Mouse (Mus musculus): ENCODE results near the gene Metrnl. TPM values are rescaled to one million over a fixed set of nuclear protein-coding genes. Genes with fewer than 3 reads are reported as not detected.
A peak's percentile ranks its signal among the peaks of the same experiment; 100 is the strongest.

The Metrnl gene
- polyA plus RNA-seq, 1 experiment from 2014 or later = 5.5 TPM

- no peak overlapping the region for H3K27ac ChIP-seq (replicated peaks; ENCODE audit: low read depth, low read length)
- no peak overlapping the region for H3K9ac ChIP-seq (ENCODE audit: low read length)
- H3K4me3 ChIP-seq (ENCODE audit: low read depth, low read length) = no peak overlapping the region
- DNase-seq (ENCODE audit: low spot score) (no peak), ATAC-seq (ENCODE audit: insufficient number of reproducible peaks, low FRiP score, low TSS enrichment, low read depth) (no peak; the same call in 1 of the 2 replicates)
- H3K4me2 ChIP-seq (ENCODE audit: low read depth, severe bottlenecking) = no peak overlapping the region
- H3K27me3 ChIP-seq (ENCODE audit: control insufficient read depth, insufficient read depth, low read length) = no peaks in the 10 kb centered on the region
- 83% methylated on average over 5 of the region's 5 CpGs for WGBS
- no peaks in the 10 kb centered on the region for H3K4me1 ChIP-seq (ENCODE audit: control insufficient read depth, insufficient read depth, low read length)
- H3K9me3 ChIP-seq (ENCODE audit: control insufficient read depth, low read length) = no peaks in the 10 kb centered on the region
- H3K36me3 ChIP-seq (ENCODE audit: control insufficient read depth, insufficient read depth, low read length) = no peaks in the 10 kb centered on the region
Observed at GRCm38 (mm10) chr11:121695304-121696064, 5.9 kb upstream of the Metrnl start.

DNA sequence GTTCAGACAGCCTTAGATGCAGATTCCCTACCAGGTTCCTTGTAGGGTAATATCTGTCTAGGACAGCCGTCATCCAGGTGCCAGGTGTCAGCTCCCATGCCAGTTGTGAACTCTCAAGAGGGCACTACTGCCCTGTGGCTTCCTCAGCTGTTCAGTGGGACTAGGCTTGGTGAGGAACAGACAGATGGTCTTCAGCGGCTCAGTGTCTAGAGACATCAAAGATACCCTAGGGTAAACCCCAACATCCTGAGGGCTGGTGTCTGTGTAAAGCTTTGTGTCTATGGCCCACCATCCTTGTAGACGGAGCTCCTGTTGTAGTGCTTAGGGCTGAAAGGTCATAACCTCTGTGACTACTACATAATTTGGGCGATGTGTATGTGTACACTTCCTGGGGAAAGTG, 4.1 kb upstream of the Metrnl start:
- DNase-seq (ENCODE audit: low spot score) (no peak), ATAC-seq (ENCODE audit: insufficient number of reproducible peaks, low FRiP score, low TSS enrichment, low read depth) (no peak)
- no peaks in the 10 kb centered on the region for H3K36me3 ChIP-seq (ENCODE audit: control insufficient read depth, insufficient read depth, low read length)
- H3K4me3 ChIP-seq (ENCODE audit: low read depth, low read length) = no peak overlapping the region
- H3K27me3 ChIP-seq (ENCODE audit: control insufficient read depth, insufficient read depth, low read length) = no peaks in the 10 kb centered on the region
- no peaks in the 10 kb centered on the region for H3K4me1 ChIP-seq (ENCODE audit: control insufficient read depth, insufficient read depth, low read length)
- H3K9me3 ChIP-seq (ENCODE audit: control insufficient read depth, low read length) = no peaks in the 10 kb centered on the region
- WGBS = 82% methylated on average over 4 of the region's 4 CpGs
- no peak overlapping the region for H3K4me2 ChIP-seq (ENCODE audit: low read depth, severe bottlenecking)
- H3K27ac ChIP-seq (replicated peaks; ENCODE audit: low read depth, low read length) = no peak overlapping the region
- no peak overlapping the region for H3K9ac ChIP-seq (ENCODE audit: low read length)

DNA sequence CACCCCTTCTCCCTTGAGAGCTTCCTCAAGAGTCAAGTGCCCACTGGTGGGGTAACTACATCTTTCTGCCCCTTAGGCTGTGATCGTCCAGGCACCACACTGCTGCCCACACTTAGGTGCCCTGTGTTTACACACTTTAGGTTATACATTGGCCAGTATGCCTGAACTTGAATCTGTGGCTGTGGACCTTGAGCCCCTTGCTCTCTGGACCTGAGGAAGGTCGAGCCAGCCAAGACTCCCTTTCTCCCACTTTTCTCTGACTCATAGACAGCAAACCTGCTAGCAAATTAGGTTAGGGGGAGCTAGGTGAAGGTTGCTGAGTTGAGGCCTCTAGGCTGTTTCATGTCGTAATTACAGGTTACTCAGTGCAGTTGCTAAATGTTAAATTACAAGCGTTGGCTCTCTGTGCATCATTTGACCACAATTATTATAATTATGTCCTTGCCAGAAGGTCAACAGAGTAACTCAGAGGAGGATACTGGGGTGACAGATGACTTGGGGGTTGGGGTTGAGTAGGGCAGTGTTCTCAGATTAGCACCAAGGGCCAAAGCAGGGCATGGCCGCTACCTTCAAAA, 2.9 kb upstream of the Metrnl start:
- peaks cover 10% of the 10 kb centered on the region for H3K27me3 ChIP-seq (ENCODE audit: control insufficient read depth, insufficient read depth, low read length)
- H3K4me3 ChIP-seq (ENCODE audit: low read depth, low read length) = no peak overlapping the region
- no peaks in the 10 kb centered on the region for H3K9me3 ChIP-seq (ENCODE audit: control insufficient read depth, low read length)
- DNase-seq (ENCODE audit: low spot score) (no peak), ATAC-seq (ENCODE audit: insufficient number of reproducible peaks, low FRiP score, low TSS enrichment, low read depth) (no peak)
- no peak overlapping the region for H3K4me2 ChIP-seq (ENCODE audit: low read depth, severe bottlenecking)
- H3K4me1 ChIP-seq (ENCODE audit: control insufficient read depth, insufficient read depth, low read length) = peaks cover 3% of the 10 kb centered on the region; the same call in 1 of the 2 replicates
- no peak overlapping the region for H3K9ac ChIP-seq (ENCODE audit: low read length)
- 84% methylated on average over 5 of the region's 5 CpGs for WGBS
- no peaks in the 10 kb centered on the region for H3K36me3 ChIP-seq (ENCODE audit: control insufficient read depth, insufficient read depth, low read length)
- H3K27ac ChIP-seq (replicated peaks; ENCODE audit: low read depth, low read length) = no peak overlapping the region

GRCm38 (mm10) chr11:121702111-121702894, 959 bp downstream of the Metrnl start:
- Histone ChIP-seq H3K27ac (replicated peaks; ENCODE audit: low read depth, low read length) (0 out of 2 replicates have a peak overlapping the region, but pooled peaks have one; percentile 14), H3K36me3 (ENCODE audit: control insufficient read depth, insufficient read depth, low read length) (no peaks in the 10 kb centered on the region), H3K9ac (ENCODE audit: low read length) (peak overlapping the region; percentile 65), H3K9me3 (ENCODE audit: control insufficient read depth, low read length) (no peaks in the 10 kb centered on the region), H3K27me3 (ENCODE audit: control insufficient read depth, insufficient read depth, low read length) (peaks cover 22% of the 10 kb centered on the region), H3K4me2 (ENCODE audit: low read depth, severe bottlenecking) (peak overlapping the region; percentile 97), H3K4me1 (ENCODE audit: control insufficient read depth, insufficient read depth, low read length) (peaks cover 14% of the 10 kb centered on the region; the same call in 1 of the 2 replicates), H3K4me3 (ENCODE audit: low read depth, low read length) (peak overlapping the region; percentile 62)
- WGBS = under 1% methylated on average over 65 of the region's 69 CpGs
- peak; percentile 80 for ATAC-seq (ENCODE audit: insufficient number of reproducible peaks, low FRiP score, low TSS enrichment, low read depth)
- DNase-seq (ENCODE audit: low spot score) = peak; percentile 85

GRCm38 (mm10) chr11:121702895-121703618, 1.7 kb downstream of the Metrnl start:
- DNase-seq (ENCODE audit: low spot score) = peak; percentile 56
- Histone ChIP-seq H3K36me3 (ENCODE audit: control insufficient read depth, insufficient read depth, low read length) (no peaks in the 10 kb centered on the region), H3K4me2 (ENCODE audit: low read depth, severe bottlenecking) (peak overlapping the region; percentile 97), H3K9me3 (ENCODE audit: control insufficient read depth, low read length) (no peaks in the 10 kb centered on the region), H3K4me1 (ENCODE audit: control insufficient read depth, insufficient read depth, low read length) (peaks cover 14% of the 10 kb centered on the region; the same call in 1 of the 2 replicates), H3K4me3 (ENCODE audit: low read depth, low read length) (peak overlapping the region; percentile 62), H3K27me3 (ENCODE audit: control insufficient read depth, insufficient read depth, low read length) (peaks cover 22% of the 10 kb centered on the region), H3K27ac (replicated peaks; ENCODE audit: low read depth, low read length) (no peak overlapping the region), H3K9ac (ENCODE audit: low read length) (peak overlapping the region; percentile 65)
- no peak for ATAC-seq (ENCODE audit: insufficient number of reproducible peaks, low FRiP score, low TSS enrichment, low read depth)
- WGBS = 1% methylated on average over 40 of the region's 40 CpGs

- Histone ChIP-seq H3K9ac (ENCODE audit: low read length) (peak overlapping the region; percentile 27; the same call in 1 of the 2 replicates), H3K4me2 (ENCODE audit: low read depth, severe bottlenecking) (peak overlapping the region; percentile 97), H3K27ac (replicated peaks; ENCODE audit: low read depth, low read length) (no peak overlapping the region), H3K4me1 (ENCODE audit: control insufficient read depth, insufficient read depth, low read length) (peaks cover 14% of the 10 kb centered on the region; the same call in 1 of the 2 replicates), H3K27me3 (ENCODE audit: control insufficient read depth, insufficient read depth, low read length) (peaks cover 22% of the 10 kb centered on the region), H3K36me3 (ENCODE audit: control insufficient read depth, insufficient read depth, low read length) (no peaks in the 10 kb centered on the region), H3K4me3 (ENCODE audit: low read depth, low read length) (peak overlapping the region; percentile 62), H3K9me3 (ENCODE audit: control insufficient read depth, low read length) (no peaks in the 10 kb centered on the region)
- DNase-seq (ENCODE audit: low spot score) = peak; percentile 31
- 13% methylated on average over 16 of the region's 16 CpGs for WGBS
- no peak for ATAC-seq (ENCODE audit: insufficient number of reproducible peaks, low FRiP score, low TSS enrichment, low read depth)
Observed at GRCm38 (mm10) chr11:121703619-121704215, 2.4 kb downstream of the Metrnl start.

DNA sequence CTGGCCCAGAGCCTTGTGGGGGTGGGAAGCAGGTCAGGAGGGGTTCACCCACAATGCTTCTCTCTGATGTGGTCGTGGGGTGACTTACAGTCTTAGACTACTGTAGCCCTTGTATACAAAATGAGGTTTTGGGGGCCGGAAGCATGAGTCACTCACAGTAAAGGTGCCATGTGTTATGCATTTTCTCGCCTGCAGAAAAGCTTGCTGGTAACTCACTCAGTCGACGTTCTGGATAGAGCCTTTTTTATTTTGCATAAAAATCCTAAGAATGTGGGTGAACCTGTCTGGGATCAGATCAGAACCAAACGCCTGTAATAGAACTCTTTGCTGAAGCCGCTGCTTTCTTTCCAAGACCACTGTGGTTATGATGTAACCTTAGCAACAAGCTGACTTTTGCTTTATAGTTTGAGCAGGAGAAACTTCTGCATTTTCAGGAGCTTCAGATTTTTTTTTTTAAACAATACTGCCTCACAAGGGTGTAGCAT, 5.2 kb downstream of the Metrnl start:
- WGBS = 21% methylated on average over 7 of the region's 7 CpGs

More for the DNA sequence above, 5.2 kb downstream of the Metrnl start:
- H3K36me3 ChIP-seq (ENCODE audit: control insufficient read depth, insufficient read depth, low read length) = no peaks in the 10 kb centered on the region
- DNase-seq (ENCODE audit: low spot score) = peak; percentile 25
- no peak overlapping the region for H3K4me3 ChIP-seq (ENCODE audit: low read depth, low read length)
- H3K27me3 ChIP-seq (ENCODE audit: control insufficient read depth, insufficient read depth, low read length) = peaks cover 22% of the 10 kb centered on the region
- H3K9me3 ChIP-seq (ENCODE audit: control insufficient read depth, low read length) = no peaks in the 10 kb centered on the region
- no peak for ATAC-seq (ENCODE audit: insufficient number of reproducible peaks, low FRiP score, low TSS enrichment, low read depth)
- H3K27ac ChIP-seq (replicated peaks; ENCODE audit: low read depth, low read length) = no peak overlapping the region
- H3K9ac ChIP-seq (ENCODE audit: low read length) = no peak overlapping the region
- H3K4me1 ChIP-seq (ENCODE audit: control insufficient read depth, insufficient read depth, low read length) = peaks cover 14% of the 10 kb centered on the region; the same call in 1 of the 2 replicates
- no peak overlapping the region for H3K4me2 ChIP-seq (ENCODE audit: low read depth, severe bottlenecking)
